Mouse (Mus musculus) kidney, postnatal 36 days (tissue): ENCODE data around the gene Igsf8.

Experiments
- DNase-seq, 2 experiments: peaks; one replicate each; pipeline ENCODE4 v3.0.0; 2021 to 2022; ENCODE audit warnings: mixed read lengths in 2 of 2

Igsf8 gene

GRCm38 (mm10) chr1:172274116-172274515, 12.7 kb downstream of the Igsf8 start:
- peak; percentile 50 for DNase-seq

DNA sequence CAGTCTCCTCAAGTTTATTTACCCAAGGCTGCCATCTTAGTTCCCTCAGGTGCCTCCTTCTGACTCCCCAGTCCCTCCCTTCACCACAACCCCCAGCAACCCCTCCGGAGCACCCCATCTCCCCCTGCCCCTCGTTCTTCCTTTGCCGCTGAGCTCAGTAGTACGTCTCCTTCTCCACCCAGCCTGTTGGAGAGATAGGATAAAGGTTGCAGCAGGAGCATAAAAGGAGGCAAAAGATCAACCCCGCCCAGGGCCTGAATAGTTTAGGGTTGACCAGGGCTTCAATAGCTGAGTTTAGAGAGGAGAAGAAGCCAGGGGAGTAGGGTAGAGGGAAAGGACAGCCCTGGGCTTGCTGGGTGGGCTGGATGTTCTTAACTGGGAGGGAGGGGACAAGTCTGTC, 13.1 kb downstream of the Igsf8 start:
- no peak for DNase-seq

GRCm38 (mm10) chr1:172277172-172277571, 15.7 kb downstream of the Igsf8 start:
- DNase-seq: no peak

- no peak for DNase-seq
Measured at GRCm38 (mm10) chr1:172278328-172278727, 16.9 kb downstream of the Igsf8 start.

DNA sequence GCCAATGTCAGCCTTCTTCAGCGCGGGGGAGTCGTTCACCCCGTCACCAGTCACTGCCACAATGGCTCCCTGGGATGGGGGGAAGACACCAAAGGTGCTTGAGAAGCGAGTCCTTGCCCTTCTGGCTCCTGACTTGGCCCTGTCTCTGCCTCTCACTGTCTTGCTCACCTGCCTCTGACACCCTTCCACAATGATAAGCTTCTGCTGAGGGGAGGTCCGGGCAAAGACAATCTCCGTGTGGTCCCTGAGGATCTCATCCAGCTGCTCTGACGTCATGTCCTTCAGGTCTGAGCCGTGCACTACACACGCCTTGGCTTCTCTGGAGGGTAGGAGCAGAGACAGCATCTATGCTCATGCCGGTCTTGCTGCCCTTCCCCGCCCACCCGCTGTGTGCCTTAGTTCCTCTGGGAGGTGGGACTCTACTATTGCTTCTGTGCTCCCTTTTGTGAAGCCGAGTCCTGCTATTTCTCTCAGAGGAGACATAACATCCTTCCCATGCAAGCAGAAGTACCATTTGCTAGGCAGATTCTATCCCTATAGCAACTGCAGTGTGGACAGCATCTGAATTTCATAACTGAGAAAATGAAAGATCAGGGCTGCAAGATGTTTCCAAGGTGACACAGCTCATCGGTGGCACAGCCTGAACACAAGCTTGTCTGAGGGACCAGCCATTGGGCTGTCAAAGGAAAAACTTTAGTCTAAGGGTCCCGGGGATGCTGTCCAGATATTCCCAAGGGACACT, 18.5 kb downstream of the Igsf8 start:
- DNase-seq: no peak

- DNase-seq: no peak
Measured at GRCm38 (mm10) chr1:172281522-172282254, 20.2 kb downstream of the Igsf8 start.

GRCm38 (mm10) chr1:172283073-172283472, 21.6 kb downstream of the Igsf8 start:
- no peak for DNase-seq

GRCm38 (mm10) chr1:172284221-172284620, 22.8 kb downstream of the Igsf8 start:
- no peak for DNase-seq

DNA sequence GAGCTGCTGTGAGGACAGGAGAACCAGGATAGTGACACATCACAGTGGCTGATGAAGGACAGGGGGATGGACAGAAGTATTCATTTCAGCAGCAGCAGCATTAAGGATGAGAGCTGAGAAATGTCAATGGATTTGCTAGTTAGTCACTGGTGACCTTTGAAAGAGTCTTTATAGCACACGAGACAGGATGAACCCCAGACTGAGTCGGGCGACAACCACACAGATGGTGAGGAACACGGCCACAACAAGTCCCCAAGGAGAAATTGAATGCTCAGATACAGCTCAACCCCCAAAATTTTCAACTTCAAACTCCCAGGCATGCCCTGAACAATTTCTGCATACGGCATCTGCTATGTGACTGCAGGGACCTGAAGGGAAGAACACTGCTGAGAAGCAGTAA, 25.3 kb downstream of the Igsf8 start:
- DNase-seq: no peak

GRCm38 (mm10) chr1:172288900-172289616, 27.6 kb downstream of the Igsf8 start:
- DNase-seq: no peak

GRCm38 (mm10) chr1:172289617-172289946, 28.1 kb downstream of the Igsf8 start:
- DNase-seq: no peak

- DNase-seq: no peak
Measured at GRCm38 (mm10) chr1:172292880-172293279, 31.4 kb downstream of the Igsf8 start.

DNA sequence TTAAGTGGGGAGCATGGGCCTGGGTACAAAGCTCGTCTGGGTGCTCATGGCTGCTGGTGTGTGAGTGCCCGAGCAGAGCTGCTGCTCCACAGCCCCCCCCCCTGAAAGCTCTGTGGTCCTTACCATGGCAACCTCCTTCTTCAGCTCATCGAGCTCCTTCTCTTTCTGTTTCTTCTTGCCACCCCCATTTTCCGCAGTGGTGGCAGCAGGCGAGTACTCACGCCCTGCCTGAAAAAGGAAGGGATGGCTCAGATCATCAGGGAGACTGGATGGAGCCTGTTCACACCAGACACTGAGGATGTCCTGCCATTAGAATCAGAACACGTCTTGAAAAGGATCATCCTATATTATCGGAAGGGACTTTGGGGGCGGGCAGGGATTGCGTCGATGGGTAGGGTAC, 32.0 kb downstream of the Igsf8 start:
- no peak for DNase-seq

GRCm38 (mm10) chr1:172295751-172296197, 34.3 kb downstream of the Igsf8 start:
- no peak for DNase-seq

GRCm38 (mm10) chr1:172296816-172297510, 35.5 kb downstream of the Igsf8 start:
- no peak for DNase-seq

- DNase-seq: no peak
Measured at GRCm38 (mm10) chr1:172297611-172298537, 36.4 kb downstream of the Igsf8 start, which contains the start of gene Atp1a2. TSS of gene Atp1a2 (minus strand) at chr1:172298064.

DNA sequence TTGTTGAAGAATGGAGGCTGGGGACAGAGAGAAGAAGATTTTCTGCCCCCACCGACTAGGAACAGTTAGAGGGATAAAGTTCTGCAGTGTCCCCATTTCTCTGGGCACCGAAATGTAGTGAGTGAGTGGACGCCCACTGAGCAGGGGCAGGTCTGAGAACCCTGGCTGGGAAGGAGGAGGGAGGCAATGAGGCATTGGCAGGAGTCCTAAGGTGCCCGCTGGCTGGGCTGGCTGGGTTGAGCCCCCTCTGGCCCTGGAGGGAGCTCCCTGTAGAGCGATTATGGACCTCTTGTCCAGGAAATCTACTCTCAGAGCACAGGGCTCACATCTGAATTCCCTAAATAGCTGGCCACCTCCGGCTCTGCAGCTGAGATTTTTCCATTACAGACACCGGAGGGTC, 38.1 kb downstream of the Igsf8 start:
- DNase-seq: no peak

DNA sequence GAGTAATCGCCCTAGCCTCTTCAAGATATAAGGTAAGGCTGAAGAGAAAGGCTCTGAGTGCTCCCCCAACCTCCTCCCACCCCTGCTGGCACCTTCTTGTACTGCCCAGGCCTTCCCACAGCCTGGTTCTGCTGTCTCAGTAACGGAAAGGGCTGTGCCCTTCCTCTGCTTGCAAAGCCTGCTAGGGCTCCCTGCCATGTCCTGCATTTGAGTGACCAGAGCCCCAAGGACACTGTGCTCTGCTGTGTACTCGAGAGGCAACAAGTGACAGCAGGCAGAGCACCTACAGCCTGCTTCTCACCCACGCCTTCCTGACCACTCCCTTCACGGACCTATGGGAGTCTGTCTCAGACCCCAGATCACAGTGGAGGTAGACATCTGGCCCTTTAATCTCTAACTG, 38.8 kb downstream of the Igsf8 start:
- peak; percentile 31 to 37 for DNase-seq

DNA sequence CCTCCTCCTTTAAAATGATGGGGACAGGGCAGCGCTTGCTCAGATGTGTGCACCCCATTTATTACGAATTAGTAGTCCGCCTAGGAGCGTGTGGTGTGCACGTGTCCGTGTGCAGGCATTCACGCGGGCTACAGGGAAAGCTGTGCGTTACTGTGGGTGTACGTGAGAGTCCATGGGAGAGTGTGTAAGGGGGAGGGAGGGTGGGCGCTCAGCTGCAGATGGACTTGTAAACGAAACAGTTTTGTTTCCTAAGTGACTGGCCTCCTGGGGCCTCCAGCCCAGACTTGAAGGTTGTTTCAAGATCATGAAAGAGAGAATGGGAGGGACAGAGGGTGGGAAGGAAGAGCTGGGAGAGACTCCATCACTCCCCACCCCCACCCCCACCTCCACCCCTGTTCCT, 39.7 kb downstream of the Igsf8 start:
- DNase-seq: no peak

- DNase-seq: no peak
Measured at GRCm38 (mm10) chr1:172302311-172302710, 40.9 kb downstream of the Igsf8 start.

DNA sequence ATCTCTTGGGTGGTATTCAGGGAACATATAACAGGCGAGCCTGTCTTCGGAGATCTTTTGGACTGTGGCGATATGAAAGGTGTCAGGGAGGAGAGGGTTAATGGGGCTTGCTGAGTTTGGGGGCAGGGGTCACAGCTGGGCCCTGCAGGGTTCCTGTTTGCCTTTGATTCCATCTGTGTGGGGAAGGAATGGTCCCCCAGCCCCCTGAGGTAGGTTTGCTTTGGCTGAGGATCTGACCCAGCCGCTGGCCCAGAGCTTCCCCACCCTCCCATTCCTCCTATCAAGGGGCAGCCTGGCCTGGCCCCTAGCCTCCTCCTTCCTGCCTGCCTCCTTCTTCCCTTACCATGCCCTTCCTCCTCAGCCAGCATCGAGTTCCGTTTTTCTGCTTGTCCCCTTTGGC, 41.4 kb downstream of the Igsf8 start:
- no peak for DNase-seq

- DNase-seq: no peak
Measured at GRCm38 (mm10) chr1:172304443-172304842, 43.0 kb downstream of the Igsf8 start.
